Mouse (Mus musculus): Measurements from ENCODE around the gene Ube2h. TPM values are rescaled to one million over a fixed set of nuclear protein-coding genes. Genes with fewer than 3 reads are reported as not detected.

Gene Ube2h
- polyA plus RNA-seq, 1 experiment = 69.9 TPM

DNA sequence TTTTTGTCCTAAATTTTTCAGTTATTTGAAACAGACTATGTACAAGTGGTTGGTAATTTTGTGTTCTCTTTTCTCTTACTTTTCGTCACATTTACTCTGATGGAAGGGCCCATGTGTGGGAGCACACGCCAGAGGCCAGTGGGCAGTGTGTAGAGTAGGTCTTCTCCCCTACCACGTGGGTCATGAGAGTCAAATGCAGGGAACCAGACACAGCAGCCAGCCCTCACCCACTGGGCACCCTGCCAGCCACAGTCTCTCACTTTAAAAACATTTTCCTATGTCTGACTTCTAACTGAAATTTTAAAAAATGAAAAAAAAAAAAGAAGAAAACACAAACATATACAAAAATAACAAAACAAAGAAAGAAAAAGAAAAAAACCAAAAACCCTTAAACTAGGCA is 28.0 kb downstream of the Ube2h start:
- Histone ChIP-seq H3K27me3 (ENCODE audit: control insufficient read depth, insufficient read depth, low read length) (no peaks in the 10 kb centered on the region), H3K36me3 (ENCODE audit: control insufficient read depth, insufficient read depth, low read length) (peaks cover 67% of the 10 kb centered on the region), H3K4me3 (ENCODE audit: control insufficient read depth, insufficient read depth, low read length) (no peak overlapping the region), H3K4me1 (replicated peaks; ENCODE audit: control insufficient read depth, insufficient read depth, low read length) (no peaks in the 10 kb centered on the region; the same call in 1 of the 2 replicates), H3K27ac (ENCODE audit: control insufficient read depth, insufficient read depth, low read length) (no peak overlapping the region)
- 55% methylated on average over 3 of the region's 3 CpGs for WGBS
- no peak for TF ChIP-seq CTCF (IDR thresholded peaks at IDR 0.05; ENCODE audit: borderline replicate concordance, control insufficient read depth, extremely low read depth, insufficient read depth, low read length, poor library complexity)
- TF ChIP-seq POLR2A (IDR thresholded peaks at IDR 0.05; ENCODE audit: control insufficient read depth, extremely low read depth, insufficient read depth, low read length, poor library complexity) = no peak
- no peak for DNase-seq

DNA sequence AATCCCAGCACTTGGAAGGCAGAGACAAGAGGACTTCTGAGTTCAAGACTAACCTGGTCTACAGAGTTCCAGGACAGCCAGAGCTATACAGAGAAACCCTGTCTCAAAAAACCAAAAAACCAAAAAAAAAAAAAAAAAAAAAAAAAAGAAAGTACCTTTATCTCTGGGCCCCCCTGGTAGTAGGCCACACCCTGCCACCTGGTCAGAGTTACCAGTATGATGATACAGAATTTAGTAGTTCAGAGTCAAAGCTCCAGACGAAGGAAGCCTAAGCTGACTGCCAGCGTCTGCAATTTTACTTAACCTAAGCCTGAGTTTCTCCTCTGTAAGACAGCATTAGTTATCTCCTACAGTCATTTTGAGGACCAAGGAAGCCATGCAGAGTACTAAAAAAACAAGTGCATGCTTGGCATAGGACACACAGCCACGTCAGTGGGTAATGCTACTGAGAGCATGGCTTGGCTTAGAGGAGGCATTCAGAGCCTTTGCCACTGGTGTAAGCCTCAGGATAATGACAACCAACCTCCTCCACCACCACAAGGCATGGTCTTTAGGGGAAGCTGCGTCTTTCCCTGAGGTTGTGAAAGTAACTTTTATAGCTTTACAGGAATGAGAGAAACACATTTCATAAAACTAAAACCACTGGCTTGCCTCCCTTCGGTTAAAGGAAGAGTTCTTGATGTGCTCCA is 29.0 kb downstream of the Ube2h start:
- Histone ChIP-seq H3K27me3 (ENCODE audit: control insufficient read depth, insufficient read depth, low read length) (no peaks in the 10 kb centered on the region), H3K4me1 (replicated peaks; ENCODE audit: control insufficient read depth, insufficient read depth, low read length) (no peaks in the 10 kb centered on the region; the same call in 1 of the 2 replicates), H3K4me3 (ENCODE audit: control insufficient read depth, insufficient read depth, low read length) (no peak overlapping the region), H3K27ac (ENCODE audit: control insufficient read depth, insufficient read depth, low read length) (no peak overlapping the region), H3K36me3 (ENCODE audit: control insufficient read depth, insufficient read depth, low read length) (peaks cover 68% of the 10 kb centered on the region)
- no peak for DNase-seq
- no peak for TF ChIP-seq CTCF (IDR thresholded peaks at IDR 0.05; ENCODE audit: borderline replicate concordance, control insufficient read depth, extremely low read depth, insufficient read depth, low read length, poor library complexity)
- no peak for TF ChIP-seq POLR2A (IDR thresholded peaks at IDR 0.05; ENCODE audit: control insufficient read depth, extremely low read depth, insufficient read depth, low read length, poor library complexity)
- WGBS = 51% methylated on average over 5 of the region's 5 CpGs

DNA sequence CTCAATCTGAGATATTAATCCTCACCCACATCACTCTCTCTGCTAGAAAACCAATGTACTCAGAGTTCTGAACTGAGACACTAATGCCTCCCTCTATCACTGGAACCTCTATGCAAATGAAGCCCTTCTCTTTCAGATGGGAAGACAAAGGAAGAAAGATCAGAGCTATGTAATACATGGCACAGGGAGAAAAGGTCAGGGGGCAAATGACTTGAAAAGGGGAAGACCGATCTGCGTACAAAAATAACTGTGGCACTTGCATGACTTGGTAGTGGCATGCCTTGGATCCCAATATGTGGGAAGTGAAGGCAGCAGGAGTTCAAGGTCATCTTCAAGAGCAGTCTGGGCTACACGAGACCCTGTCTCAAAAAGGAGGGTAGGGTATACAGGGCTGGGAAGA is 31.4 kb downstream of the Ube2h start:
- 93% methylated on average over 3 of the region's 3 CpGs for WGBS
- no peak overlapping the region for H3K4me3 ChIP-seq (ENCODE audit: control insufficient read depth, insufficient read depth, low read length)
- no peak for TF ChIP-seq POLR2A (IDR thresholded peaks at IDR 0.05; ENCODE audit: control insufficient read depth, extremely low read depth, insufficient read depth, low read length, poor library complexity)
- no peak for TF ChIP-seq CTCF (IDR thresholded peaks at IDR 0.05; ENCODE audit: borderline replicate concordance, control insufficient read depth, extremely low read depth, insufficient read depth, low read length, poor library complexity)
- no peaks in the 10 kb centered on the region for H3K27me3 ChIP-seq (ENCODE audit: control insufficient read depth, insufficient read depth, low read length)
- H3K27ac ChIP-seq (ENCODE audit: control insufficient read depth, insufficient read depth, low read length) = no peak overlapping the region
- peaks cover 65% of the 10 kb centered on the region for H3K36me3 ChIP-seq (ENCODE audit: control insufficient read depth, insufficient read depth, low read length)
- DNase-seq = no peak
- H3K4me1 ChIP-seq (replicated peaks; ENCODE audit: control insufficient read depth, insufficient read depth, low read length) = no peaks in the 10 kb centered on the region

DNA sequence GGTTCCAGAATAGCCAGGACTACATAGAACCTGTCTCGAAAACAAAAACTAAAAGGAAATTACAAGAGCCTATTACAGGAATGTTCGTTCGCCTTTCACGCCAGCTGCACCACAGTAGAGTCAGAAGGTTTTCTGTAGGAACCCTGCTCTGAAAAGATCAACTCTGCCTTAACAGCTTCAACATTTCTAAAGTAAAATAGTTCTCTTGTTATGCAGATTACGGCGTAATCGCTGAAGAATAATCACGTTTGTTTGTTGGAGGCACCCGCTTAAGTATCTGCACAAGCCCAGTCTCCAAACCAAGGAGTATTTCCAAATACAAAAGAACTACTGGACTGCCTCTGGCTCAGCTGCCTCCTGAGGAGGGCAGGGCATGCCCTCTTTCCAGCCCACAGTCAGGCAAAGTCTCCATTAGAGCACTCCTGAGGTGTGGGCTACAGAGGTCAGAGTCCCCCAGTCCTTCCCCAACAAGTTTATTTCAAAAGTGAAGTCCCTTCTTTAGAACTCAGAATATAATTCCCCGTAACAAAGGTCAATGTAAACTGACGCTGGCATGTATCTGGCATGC is 31.9 kb downstream of the Ube2h start:
- H3K36me3 ChIP-seq (ENCODE audit: control insufficient read depth, insufficient read depth, low read length) = peaks cover 65% of the 10 kb centered on the region
- H3K27me3 ChIP-seq (ENCODE audit: control insufficient read depth, insufficient read depth, low read length) = no peaks in the 10 kb centered on the region
- H3K4me1 ChIP-seq (replicated peaks; ENCODE audit: control insufficient read depth, insufficient read depth, low read length) = no peaks in the 10 kb centered on the region
- H3K4me3 ChIP-seq (ENCODE audit: control insufficient read depth, insufficient read depth, low read length) = no peak overlapping the region
- DNase-seq = no peak
- no peak overlapping the region for H3K27ac ChIP-seq (ENCODE audit: control insufficient read depth, insufficient read depth, low read length)
- 95% methylated on average over 11 of the region's 11 CpGs for WGBS
- TF ChIP-seq POLR2A (IDR thresholded peaks at IDR 0.05; ENCODE audit: control insufficient read depth, extremely low read depth, insufficient read depth, low read length, poor library complexity) (no peak), CTCF (IDR thresholded peaks at IDR 0.05; ENCODE audit: borderline replicate concordance, control insufficient read depth, extremely low read depth, insufficient read depth, low read length, poor library complexity) (no peak)

DNA sequence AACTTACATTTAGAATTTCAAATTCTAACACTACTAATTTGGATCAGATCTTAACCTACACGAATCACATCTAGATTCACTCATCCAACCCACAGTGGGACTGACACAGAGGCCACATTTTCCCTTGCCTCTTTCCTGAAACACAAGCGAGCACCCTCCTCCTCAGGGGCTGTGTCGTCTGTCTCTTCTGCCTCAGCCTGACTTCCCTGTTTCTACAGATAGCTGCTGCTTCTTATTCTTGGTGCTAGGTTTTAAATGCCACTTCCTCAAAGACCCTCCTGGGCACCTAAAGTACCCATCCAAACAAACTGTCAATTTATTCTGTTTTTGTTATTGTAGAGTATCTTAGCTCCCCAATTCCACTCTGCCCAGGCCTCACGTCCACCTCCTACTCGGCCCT is 34.5 kb downstream of the Ube2h start:
- no peak overlapping the region for H3K4me3 ChIP-seq (ENCODE audit: control insufficient read depth, insufficient read depth, low read length)
- H3K4me1 ChIP-seq (replicated peaks; ENCODE audit: control insufficient read depth, insufficient read depth, low read length) = no peaks in the 10 kb centered on the region
- H3K36me3 ChIP-seq (ENCODE audit: control insufficient read depth, insufficient read depth, low read length) = peaks cover 57% of the 10 kb centered on the region
- H3K27ac ChIP-seq (ENCODE audit: control insufficient read depth, insufficient read depth, low read length) = no peak overlapping the region; the same call in 1 of the 2 replicates
- no peaks in the 10 kb centered on the region for H3K27me3 ChIP-seq (ENCODE audit: control insufficient read depth, insufficient read depth, low read length)
- WGBS = 75% methylated on average over 5 of the region's 5 CpGs
- DNase-seq = no peak
- TF ChIP-seq POLR2A (IDR thresholded peaks at IDR 0.05; ENCODE audit: control insufficient read depth, extremely low read depth, insufficient read depth, low read length, poor library complexity) (no peak), CTCF (IDR thresholded peaks at IDR 0.05; ENCODE audit: borderline replicate concordance, control insufficient read depth, extremely low read depth, insufficient read depth, low read length, poor library complexity) (no peak)

DNA sequence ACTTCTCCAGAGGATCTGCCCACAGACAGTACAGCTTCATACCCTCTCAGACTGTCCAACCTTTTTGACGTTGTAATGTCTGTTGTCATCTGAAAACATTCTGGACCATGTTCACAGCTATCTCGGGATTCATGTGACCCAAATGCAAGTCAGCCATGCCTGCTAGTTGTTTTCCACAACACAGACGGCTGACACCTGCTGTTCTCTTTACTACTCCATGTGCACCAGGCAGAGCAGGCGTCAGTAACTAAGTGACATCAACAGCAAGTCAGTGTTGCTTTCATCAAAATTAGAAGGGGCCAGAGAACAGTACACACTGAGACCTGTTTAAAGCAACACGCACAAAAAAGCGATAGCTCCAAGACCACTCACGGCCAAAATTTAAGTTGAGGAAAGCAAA is 36.9 kb downstream of the Ube2h start:
- H3K27ac ChIP-seq (ENCODE audit: control insufficient read depth, insufficient read depth, low read length) = no peak overlapping the region
- H3K27me3 ChIP-seq (ENCODE audit: control insufficient read depth, insufficient read depth, low read length) = no peaks in the 10 kb centered on the region
- 93% methylated on average over 7 of the region's 7 CpGs for WGBS
- DNase-seq = no peak
- H3K36me3 ChIP-seq (ENCODE audit: control insufficient read depth, insufficient read depth, low read length) = peaks cover 58% of the 10 kb centered on the region
- H3K4me1 ChIP-seq (replicated peaks; ENCODE audit: control insufficient read depth, insufficient read depth, low read length) = no peaks in the 10 kb centered on the region
- no peak overlapping the region for H3K4me3 ChIP-seq (ENCODE audit: control insufficient read depth, insufficient read depth, low read length)
- TF ChIP-seq CTCF (IDR thresholded peaks at IDR 0.05; ENCODE audit: borderline replicate concordance, control insufficient read depth, extremely low read depth, insufficient read depth, low read length, poor library complexity) = no peak
- no peak for TF ChIP-seq POLR2A (IDR thresholded peaks at IDR 0.05; ENCODE audit: control insufficient read depth, extremely low read depth, insufficient read depth, low read length, poor library complexity)

All from thymus, adult 2 months (tissue).